In genomic region chr6:13636582-13636989, GRCm38 (mm10) we compare ENCODE assay signal across 10 mouse cellular contexts. TPM values are rescaled to one million over a fixed set of nuclear protein-coding genes. Genes with fewer than 3 reads are reported as not detected.
DNase-seq lines count a peak whose midpoint lies in the region; ATAC-seq lines count a peak whose summit lies in the region.
"Had no signal": no experiment of that assay in that cellular context is flagged by ENCODE, and none has a peak within 500 bp of the region (broad histone marks: within the 10 kb centered on the region; RNA-seq: fewer than 3 reads in every experiment).

No protein-coding gene starts in this region.

- DNase-seq in heart, adult 18-20 months, result peak; percentile 39
- DNase-seq in heart, embryonic 10.5 days (ENCODE audit: low spot score), result no peak
- DNase-seq in urinary bladder, postnatal 36 days (ENCODE audit: low spot score in 2 of 2), result peak; percentile 6 to 30
- DNase-seq in urinary bladder, postnatal 4 days (ENCODE audit: low spot score in 2 of 2), result no peak
- no peak for DNase-seq in hindbrain, embryonic 10.5 days (ENCODE audit: low spot score)
- no peak for DNase-seq in c-Kit-positive CD71-positive TER-119-positive erythroid progenitor cells, embryonic 14.5 days (ENCODE audit: low spot score)
- DNase-seq: midbrain, embryonic 14.5 days had no signal

- 0 out of 2 replicates have a peak, but pooled peaks cover 6% of the 10 kb centered on the region for H3K4me1 ChIP-seq in heart, embryonic 10.5 days
- H3K4me1 ChIP-seq in intestine, embryonic 16.5 days (ENCODE audit: control insufficient read depth, insufficient read depth, low read length), result no peaks in the 10 kb centered on the region
- no peaks in the 10 kb centered on the region for H3K4me1 ChIP-seq in hindbrain, embryonic 10.5 days (replicated peaks)

- peak; percentile 91 for ATAC-seq in intestine, embryonic 16.5 days
- ATAC-seq in erythroblast, adult 5-6 weeks (replicated peaks; ENCODE audit: low FRiP score, poor library complexity, severe bottlenecking), result no peak

- WGBS in heart, embryonic 10.5 days, result 29% methylated on average over 3 of the region's 3 CpGs
- 45% methylated on average over 3 of the region's 3 CpGs for WGBS in intestine, embryonic 16.5 days
- WGBS in hindbrain, embryonic 10.5 days, result 80% methylated on average over 3 of the region's 3 CpGs

- H3K9me3 ChIP-seq in heart, embryonic 10.5 days, result no peaks in the 10 kb centered on the region
- H3K9me3 ChIP-seq in intestine, embryonic 16.5 days (ENCODE audit: control insufficient read depth, low read length), result no peaks in the 10 kb centered on the region
- H3K9me3 ChIP-seq in hindbrain, embryonic 10.5 days, result no peaks in the 10 kb centered on the region

- no peak overlapping the region for H3K4me2 ChIP-seq in intestine, embryonic 16.5 days (ENCODE audit: low read depth, low read length)

- no peak overlapping the region for H3K9ac ChIP-seq in intestine, embryonic 16.5 days (ENCODE audit: low read depth, low read length)

- no peaks in the 10 kb centered on the region for H3K27me3 ChIP-seq in heart, embryonic 10.5 days (ENCODE audit: insufficient read depth, poor library complexity, severe bottlenecking)
- H3K27me3 ChIP-seq in intestine, embryonic 16.5 days (replicated peaks; ENCODE audit: control insufficient read depth, insufficient read depth, low read length), result no peaks in the 10 kb centered on the region
- no peaks in the 10 kb centered on the region for H3K27me3 ChIP-seq in hindbrain, embryonic 10.5 days (ENCODE audit: insufficient read depth, poor library complexity, severe bottlenecking)

- H3K27ac ChIP-seq in heart, embryonic 10.5 days, result no peak overlapping the region; the same call in 1 of the 2 replicates
- no peak overlapping the region for H3K27ac ChIP-seq in intestine, embryonic 16.5 days (ENCODE audit: low read length)
- no peak overlapping the region for H3K27ac ChIP-seq in hindbrain, embryonic 10.5 days

- H3K4me3 ChIP-seq in heart, embryonic 10.5 days, result no peak overlapping the region
- no peak overlapping the region for H3K4me3 ChIP-seq in intestine, embryonic 16.5 days (ENCODE audit: low read length)
- no peak overlapping the region for H3K4me3 ChIP-seq in hindbrain, embryonic 10.5 days
- H3K4me3 ChIP-seq: erythroblast, embryonic 14.5 days had no signal

- peaks cover 16% of the 10 kb centered on the region for H3K36me3 ChIP-seq in heart, embryonic 10.5 days
- 0 out of 2 replicates have a peak, but pooled peaks cover 2% of the 10 kb centered on the region for H3K36me3 ChIP-seq in intestine, embryonic 16.5 days (ENCODE audit: control insufficient read depth, insufficient read depth, low read length)
- H3K36me3 ChIP-seq in hindbrain, embryonic 10.5 days, result peaks cover 29% of the 10 kb centered on the region

RNA-seq across cellular contexts. Expression of gene Tmem168, which starts 28.7 kb away (rescaled TPM):
- total RNA-seq in heart, adult 18-20 months (2021), result 10 to 100 TPM; 15.5 to 17.7 TPM
- 29.1 and 32.9 TPM in 2 replicates for polyA plus RNA-seq in heart, embryonic 10.5 days (2016; fragmentation: Nextera tagmentation; extraction: Ambion mirVana)
- polyA plus RNA-seq in intestine, embryonic 16.5 days (2015; fragmentation: Nextera tagmentation; extraction: Ambion mirVana), result 30.1 and 32.0 TPM in 2 replicates
- 11.1 and 17.9 TPM in 2 replicates for total RNA-seq in erythroblast, adult 5-6 weeks (2015; ENCODE audit: low replicate concordance)
- 8.6 and 11.1 TPM in 2 replicates for total RNA-seq in erythroblast, adult 5-6 weeks (2017; ENCODE audit: low replicate concordance)
- 29.8 and 32.7 TPM in 2 replicates for polyA plus RNA-seq in hindbrain, embryonic 10.5 days (2016; fragmentation: Nextera tagmentation; extraction: Ambion mirVana)
- polyA plus RNA-seq: erythroblast, embryonic 14.5 days had no signal

RNA-seq across cellular contexts. Expression of gene Bmt2, which starts 41.2 kb away (rescaled TPM):
- total RNA-seq in heart, adult 18-20 months (2021), result 1 to 10 TPM; 9.3 to 9.8 TPM
- polyA plus RNA-seq in heart, embryonic 10.5 days (2016; fragmentation: Nextera tagmentation; extraction: Ambion mirVana), result 19.0 and 20.5 TPM in 2 replicates
- polyA plus RNA-seq in intestine, embryonic 16.5 days (2015; fragmentation: Nextera tagmentation; extraction: Ambion mirVana), result 4.6 and 9.2 TPM in 2 replicates
- total RNA-seq in erythroblast, adult 5-6 weeks (2015; ENCODE audit: low replicate concordance), result 2.3 and 6.5 TPM in 2 replicates
- 4.0 and 6.0 TPM in 2 replicates for total RNA-seq in erythroblast, adult 5-6 weeks (2017; ENCODE audit: low replicate concordance)
- 18.4 and 19.8 TPM in 2 replicates for polyA plus RNA-seq in hindbrain, embryonic 10.5 days (2016; fragmentation: Nextera tagmentation; extraction: Ambion mirVana)

Comparison
In these comparisons a context has a peak if more than half of its experiments do, and no peak if none do; other contexts are left out.
1. DNase-seq: peak in heart, adult 18-20 months (2 of 2) and urinary bladder, postnatal 36 days (2 of 2); none in heart, embryonic 10.5 days (single experiment), urinary bladder, postnatal 4 days (0 of 2), hindbrain, embryonic 10.5 days (single experiment) and c-Kit-positive CD71-positive TER-119-positive erythroid progenitor cells, embryonic 14.5 days (single experiment).